Mouse (Mus musculus) intestine, postnatal 0 days (tissue): ENCODE data around the gene Nras. TPM values are rescaled to one million over a fixed set of nuclear protein-coding genes. Genes with fewer than 3 reads are reported as not detected.

ENCODE experiments used
- ATAC-seq: fragments of 200-750 bp; cut with Nextera tagmentation; 2 replicates; pipeline ENCODE4 v1.8.0; 2017; ENCODE audit warnings: mild to moderate bottlenecking, moderate TSS enrichment, moderate library complexity
- H3K27ac ChIP-seq: fragments of 300-500 bp; sonication (generic); 2 replicates; pipeline ENCODE4 v1.5.1; 2014; ENCODE audit warnings: mild to moderate bottlenecking, low read depth, low read length, moderate library complexity
- H3K27me3 ChIP-seq: fragments of 300-500 bp; sonication (generic); replicated peaks from 2 replicates; pipeline ENCODE4 v1.6.1; 2014; ENCODE audit warnings: low read length, mixed read lengths; ENCODE audit not compliant: control insufficient read depth, insufficient read depth
- H3K36me3 ChIP-seq: fragments of 300-500 bp; sonication (generic); 2 replicates; pipeline ENCODE4 v1.6.1; 2014; ENCODE audit warnings: mild to moderate bottlenecking, moderate library complexity; ENCODE audit not compliant: control insufficient read depth, insufficient read depth
- H3K4me1 ChIP-seq: fragments of 300-500 bp; sonication (generic); replicated peaks from 2 replicates; pipeline ENCODE4 v1.6.1; 2014; ENCODE audit warnings: antibody characterized with exemption, low read length, mixed read lengths; ENCODE audit not compliant: control insufficient read depth, insufficient read depth
- H3K4me2 ChIP-seq: fragments of 300-500 bp; sonication (generic); replicated peaks from 2 replicates; pipeline ENCODE4 v1.6.1; 2014; ENCODE audit warnings: low read depth, mild to moderate bottlenecking, moderate library complexity
- H3K4me3 ChIP-seq: fragments of 300-500 bp; sonication (generic); 2 replicates; pipeline ENCODE4 v1.5.1; 2014; ENCODE audit warnings: low read depth, low read length
- H3K9ac ChIP-seq: fragments of 300-500 bp; sonication (generic); 2 replicates; pipeline ENCODE4 v1.6.1; 2014; ENCODE audit warnings: mild to moderate bottlenecking, low read depth, low read length
- H3K9me3 ChIP-seq: fragments of 300-500 bp; sonication (generic); 2 replicates; pipeline ENCODE4 v1.6.1; 2016; ENCODE audit warnings: mixed run types; ENCODE audit not compliant: control insufficient read depth
- CTCF ChIP-seq: sonication (generic); IDR thresholded peaks from 2 replicates; pipeline ENCODE4 v1.5.1; 2016; ENCODE audit warnings: low read depth, mild to moderate bottlenecking, control low read depth, antibody characterized with exemption, moderate library complexity
- WGBS: fragments of 180-500 bp; shearing (Covaris S2); extraction: QIAGEN DNeasy Blood & Tissue Kit; methylation state at CpG from one replicate; pipeline ENCODE4 v1.1.7; 2014; 5-methylcytosine and 5-hydroxymethylcytosine counted together
- polyA plus RNA-seq: library from polyadenylated mRNA; unstranded; fragments of >200 nt; fragmentation: Nextera tagmentation; extraction: Ambion mirVana; gene quantifications from 2 replicates; pipeline ENCODE4 v1.2.1, GENCODE M21; 2015

Nras gene
- polyA plus RNA-seq = 40.1 and 42.9 TPM in 2 replicates

DNA sequence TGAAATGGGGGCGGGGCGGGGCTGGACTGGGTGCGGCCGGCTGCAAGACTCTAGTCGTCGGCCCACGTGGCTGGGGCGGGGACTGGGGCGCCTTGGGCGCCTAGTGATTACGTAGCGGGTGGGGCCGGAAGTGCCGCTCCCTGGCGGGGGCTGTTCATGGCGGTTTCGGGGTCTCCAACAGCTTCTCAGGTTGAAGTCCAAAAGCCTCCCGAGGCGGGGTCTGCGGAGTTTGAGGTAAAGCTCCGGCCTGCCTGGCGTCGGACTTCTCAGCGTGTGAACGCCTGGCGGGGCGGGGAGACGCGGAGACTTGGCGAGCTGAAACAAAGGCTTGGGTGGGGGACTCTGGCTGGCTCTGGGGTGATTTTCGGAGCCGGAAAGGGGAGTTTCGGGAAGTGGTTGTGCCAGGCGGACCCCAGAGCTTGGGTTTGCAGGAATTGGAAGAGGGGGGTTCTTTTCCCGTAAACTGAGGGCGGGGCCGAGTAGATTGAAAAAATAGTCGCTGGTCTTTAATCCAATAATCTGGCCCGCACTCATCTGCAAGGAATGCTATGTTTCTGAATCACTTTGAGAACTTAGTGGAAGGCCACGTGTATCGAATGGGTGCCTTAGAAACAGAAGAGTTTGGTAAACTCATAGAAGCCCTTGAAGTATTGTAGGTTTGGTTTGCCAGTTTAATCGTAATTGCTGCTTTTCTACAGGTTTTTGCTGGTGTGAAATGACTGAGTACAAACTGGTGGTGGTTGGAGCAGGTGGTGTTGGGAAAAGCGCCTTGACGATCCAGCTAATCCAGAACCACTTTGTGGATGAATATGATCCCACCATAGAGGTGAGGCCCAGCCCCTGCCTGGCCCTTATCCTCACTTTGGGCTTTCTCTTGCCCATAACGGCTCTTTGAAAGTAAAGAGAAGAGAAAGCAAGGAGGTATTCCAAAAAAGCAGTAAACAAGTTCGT is at the start of gene Nras:
Gene Nras, plus strand, starts transcription at position 79 of the 951 bp plus-strand sequence.
- Histone ChIP-seq H3K9me3 (no peaks in the 10 kb centered on the region), H3K27ac (peak within 1 kb of the TSS; percentile 92), H3K4me2 (peak within 1 kb of the TSS; percentile 78), H3K9ac (peak within 1 kb of the TSS; percentile 85), H3K27me3 (no peaks in the 10 kb centered on the region), H3K4me3 (peak within 1 kb of the TSS; percentile 86), H3K36me3 (peaks cover 57% of the 10 kb centered on the region), H3K4me1 (0 out of 2 replicates have a peak, but pooled peaks cover 3% of the 10 kb centered on the region)
- 2% methylated on average over 46 of the region's 46 CpGs for WGBS
- no peak for TF ChIP-seq CTCF
- ATAC-seq = peak; percentile 98

DNA sequence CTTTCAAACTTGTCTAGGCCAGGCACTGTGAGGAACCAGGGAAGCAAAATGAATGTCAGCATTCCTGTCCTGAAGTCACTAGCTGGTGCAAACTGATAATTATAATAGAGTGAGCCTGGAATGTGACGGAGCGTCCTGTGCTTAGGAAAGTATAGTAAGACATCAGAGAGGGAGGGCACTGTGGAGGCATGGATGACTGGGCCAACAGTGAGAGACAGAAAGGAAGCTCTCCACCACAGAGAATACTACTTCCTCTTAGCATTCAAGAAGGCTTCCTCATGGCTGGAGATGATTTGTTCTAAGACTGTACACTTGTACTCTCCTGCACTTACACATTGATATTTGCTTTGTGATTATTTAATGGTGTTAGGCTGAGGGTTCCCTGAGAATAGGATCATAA is 40.7 kb upstream of the Nras start:
- Histone ChIP-seq H3K4me2 (no peak overlapping the region), H3K36me3 (no peaks in the 10 kb centered on the region), H3K4me1 (no peaks in the 10 kb centered on the region), H3K27me3 (no peaks in the 10 kb centered on the region), H3K4me3 (no peak overlapping the region), H3K9ac (no peak overlapping the region), H3K27ac (no peak overlapping the region), H3K9me3 (no peaks in the 10 kb centered on the region)
- TF ChIP-seq CTCF = no peak
- no peak for ATAC-seq
- 78% methylated on average over 2 of the region's 2 CpGs for WGBS

DNA sequence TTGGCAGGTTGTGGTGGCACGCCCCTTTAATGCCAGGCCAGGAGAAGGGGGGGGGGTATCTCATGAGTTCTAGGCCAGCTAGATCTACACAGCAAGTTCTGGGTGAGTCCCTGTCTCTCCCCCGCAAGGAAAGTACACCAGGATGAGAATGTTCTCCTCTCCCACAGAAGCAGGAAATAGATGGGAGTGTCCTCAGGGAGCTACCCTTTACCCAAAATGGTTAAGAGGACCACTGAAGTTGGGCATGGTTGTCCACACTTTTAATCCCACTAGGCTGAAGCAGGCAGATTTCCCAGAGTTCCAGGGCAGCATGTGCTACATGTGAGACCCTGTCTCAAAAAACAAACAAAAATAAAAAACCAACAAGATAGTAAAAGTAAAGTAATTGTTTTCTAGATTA is 38.6 kb upstream of the Nras start:
- TF ChIP-seq CTCF = no peak
- ATAC-seq = no peak
- Histone ChIP-seq H3K9me3 (no peaks in the 10 kb centered on the region), H3K4me3 (peak overlapping the region; percentile 75; the same call in 1 of the 2 replicates), H3K9ac (no peak overlapping the region; the same call in 1 of the 2 replicates), H3K4me1 (no peaks in the 10 kb centered on the region), H3K4me2 (peak overlapping the region; percentile 84), H3K36me3 (no peaks in the 10 kb centered on the region), H3K27me3 (no peaks in the 10 kb centered on the region), H3K27ac (0 out of 2 replicates have a peak overlapping the region, but pooled peaks have one; percentile 93)
- 82% methylated on average over 2 of the region's 2 CpGs for WGBS

DNA sequence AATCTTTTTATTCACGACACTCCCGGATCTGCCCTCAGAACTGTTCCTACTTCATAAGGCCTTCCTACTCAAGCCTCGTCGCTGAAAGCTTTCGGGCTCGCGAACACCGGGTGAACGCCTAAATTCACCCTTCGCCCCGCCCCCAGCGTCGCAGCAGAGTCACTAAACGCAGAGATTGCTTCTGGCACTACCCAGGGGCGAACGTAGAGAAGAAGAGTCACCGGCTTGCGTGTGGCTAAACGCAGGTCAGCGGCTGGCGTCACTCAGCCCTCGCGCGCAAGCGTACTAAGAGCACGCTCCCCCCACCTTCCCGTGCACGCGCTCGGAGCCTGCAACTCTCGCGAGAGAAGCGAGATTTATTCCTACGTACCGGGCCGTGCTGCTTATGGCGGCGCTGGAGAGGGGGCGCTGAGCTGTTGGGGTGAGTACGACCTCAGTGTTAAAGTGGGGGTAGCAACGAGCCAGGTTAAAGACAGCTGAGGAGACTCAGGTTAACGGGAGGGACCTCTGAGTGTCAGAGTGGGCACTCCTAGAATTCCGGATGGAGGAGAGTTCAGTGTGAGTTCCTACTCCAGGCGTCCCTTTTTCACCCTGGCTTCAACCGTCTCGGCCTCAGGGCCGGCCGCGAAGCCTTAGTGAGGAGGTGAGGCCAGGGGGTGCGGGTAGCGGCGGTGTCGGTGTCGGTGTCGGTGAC is 37.7 kb upstream of the Nras start, which contains the start of gene Csde1:
Gene Csde1, plus strand, starts transcription at position 178 of the 694 bp plus-strand sequence.
- peak within 1 kb of the TSS; percentile 93 for H3K27ac ChIP-seq
- no peaks in the 10 kb centered on the region for H3K4me1 ChIP-seq
- H3K4me3 ChIP-seq = peak within 1 kb of the TSS; percentile 75
- ATAC-seq = peak; percentile 97
- H3K4me2 ChIP-seq = peak within 1 kb of the TSS; percentile 84
- no peaks in the 10 kb centered on the region for H3K36me3 ChIP-seq
- no peaks in the 10 kb centered on the region for H3K27me3 ChIP-seq
- H3K9ac ChIP-seq = peak within 1 kb of the TSS; percentile 89
- TF ChIP-seq CTCF = peak; percentile 45
- no peaks in the 10 kb centered on the region for H3K9me3 ChIP-seq
- under 1% methylated on average over 55 of the region's 55 CpGs for WGBS

DNA sequence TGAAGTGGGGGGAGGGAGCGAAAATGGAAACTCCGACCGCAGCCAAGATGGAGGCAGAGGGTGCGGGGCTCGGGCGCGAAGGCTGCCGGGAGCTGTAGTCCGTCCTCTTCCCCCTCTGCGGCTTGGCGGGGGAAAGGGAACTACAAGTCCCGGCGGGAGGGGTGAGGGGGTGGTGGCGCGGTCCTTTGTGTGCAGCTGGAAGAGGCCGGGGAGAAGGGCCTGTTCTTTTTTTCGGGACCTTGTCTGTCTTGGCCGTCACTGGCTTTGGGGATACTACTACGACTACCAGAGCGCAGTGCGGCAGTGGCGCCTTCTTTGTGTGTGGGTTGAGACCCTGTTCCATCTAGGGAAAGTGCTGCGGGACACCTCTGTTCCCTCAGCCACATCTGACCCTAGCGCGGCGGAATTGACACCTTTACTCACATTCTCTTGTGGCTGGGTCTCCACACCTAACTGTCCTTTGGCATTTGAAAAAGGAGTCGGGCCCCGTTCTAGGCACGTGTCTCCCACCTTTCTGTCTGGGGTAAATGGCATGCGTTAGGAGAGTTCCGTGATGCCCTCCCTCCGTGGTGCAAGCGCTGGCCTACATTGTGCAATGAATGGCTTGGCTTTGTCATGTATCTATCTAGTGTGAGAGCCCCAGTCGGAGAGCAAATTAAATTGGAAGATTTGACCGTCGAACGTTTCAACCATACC is 37.0 kb upstream of the Nras start:
- Histone ChIP-seq H3K27ac (peak overlapping the region; percentile 93), H3K9me3 (no peaks in the 10 kb centered on the region), H3K4me2 (peak overlapping the region; percentile 84), H3K9ac (peak overlapping the region; percentile 89), H3K27me3 (no peaks in the 10 kb centered on the region), H3K4me3 (peak overlapping the region; percentile 75), H3K36me3 (no peaks in the 10 kb centered on the region), H3K4me1 (no peaks in the 10 kb centered on the region)
- TF ChIP-seq CTCF = no peak
- under 1% methylated on average over 35 of the region's 37 CpGs for WGBS
- ATAC-seq = peak; percentile 89
